Mouse (Mus musculus): Measurements from ENCODE around the gene Ank3.

Gene Ank3

GRCm38 (mm10) chr10:69726806-69727205 lies 328.2 kb downstream of the Ank3 start:
- DNase-seq: peak; percentile 23

GRCm38 (mm10) chr10:69728876-69729275 lies 330.3 kb downstream of the Ank3 start:
- no peak for DNase-seq

GRCm38 (mm10) chr10:69730351-69730871 lies 331.8 kb downstream of the Ank3 start:
- no peak for DNase-seq

- no peak for DNase-seq
These were observed 332.8 kb downstream of the Ank3 start for GRCm38 (mm10) chr10:69731341-69731740.

- DNase-seq: no peak
These were observed 333.3 kb downstream of the Ank3 start for GRCm38 (mm10) chr10:69731863-69732262.

- no peak for DNase-seq
These were observed 337.7 kb downstream of the Ank3 start for GRCm38 (mm10) chr10:69736241-69736640.

GRCm38 (mm10) chr10:69738741-69739271 lies 340.2 kb downstream of the Ank3 start:
- peak; percentile 69 for DNase-seq

- no peak for DNase-seq
These were observed 344.0 kb downstream of the Ank3 start for GRCm38 (mm10) chr10:69742528-69742927.

GRCm38 (mm10) chr10:69744181-69744580 lies 345.6 kb downstream of the Ank3 start:
- no peak for DNase-seq

- no peak for DNase-seq
These were observed 346.3 kb downstream of the Ank3 start for GRCm38 (mm10) chr10:69744871-69745270.

- DNase-seq: no peak
These were observed 347.7 kb downstream of the Ank3 start for GRCm38 (mm10) chr10:69746322-69746721.

- no peak for DNase-seq
These were observed 348.2 kb downstream of the Ank3 start for GRCm38 (mm10) chr10:69746730-69747129.

- no peak for DNase-seq
These were observed 352.8 kb downstream of the Ank3 start for GRCm38 (mm10) chr10:69751416-69751815.

GRCm38 (mm10) chr10:69753464-69753863 lies 354.9 kb downstream of the Ank3 start:
- peak; percentile 44 for DNase-seq

GRCm38 (mm10) chr10:69756956-69757672 lies 358.5 kb downstream of the Ank3 start:
- peak; percentile 18 for DNase-seq

- DNase-seq: no peak
These were observed 364.4 kb downstream of the Ank3 start for GRCm38 (mm10) chr10:69762977-69763376.

GRCm38 (mm10) chr10:69764402-69764801 lies 365.8 kb downstream of the Ank3 start:
- DNase-seq: no peak

GRCm38 (mm10) chr10:69777065-69777645 lies 378.6 kb downstream of the Ank3 start:
- no peak for DNase-seq

GRCm38 (mm10) chr10:69777736-69778135 lies 379.2 kb downstream of the Ank3 start:
- no peak for DNase-seq

- DNase-seq: no peak
These were observed 380.7 kb downstream of the Ank3 start for GRCm38 (mm10) chr10:69779246-69779645.

- peak; percentile 65 for DNase-seq
These were observed 382.9 kb downstream of the Ank3 start for GRCm38 (mm10) chr10:69781491-69781890.

GRCm38 (mm10) chr10:69785235-69785634 lies 386.7 kb downstream of the Ank3 start:
- DNase-seq: peak; percentile 29

GRCm38 (mm10) chr10:69785692-69786091 lies 387.1 kb downstream of the Ank3 start:
- no peak for DNase-seq
